Mouse (Mus musculus) intestine, embryonic 14.5 days (tissue): ENCODE measurements around the gene Neurod2. TPM values are rescaled to one million over a fixed set of nuclear protein-coding genes. Genes with fewer than 3 reads are reported as not detected.

Experiments used
- ATAC-seq: fragments of 200-750 bp; cut with Nextera tagmentation; replicated peaks from 2 replicates; pipeline ENCODE4 v1.8.0; 2017; ENCODE audit warnings: low read depth, moderate number of reproducible peaks, moderate TSS enrichment, moderate library complexity; ENCODE audit not compliant: low FRiP score, low TSS enrichment
- DNase-seq: peaks from one replicate; pipeline ENCODE4 v3.0.0-alpha.2; 2018; ENCODE audit warnings: low spot score
- H3K27ac ChIP-seq: fragments of 300-500 bp; sonication (generic); 2 replicates; pipeline ENCODE4 v1.5.1; 2014; ENCODE audit warnings: low read depth, mild to moderate bottlenecking, control low read depth
- H3K27me3 ChIP-seq: fragments of 300-500 bp; sonication (generic); replicated peaks from 2 replicates; pipeline ENCODE4 v1.6.1; 2014; ENCODE audit warnings: low read length, control low read depth; ENCODE audit not compliant: control insufficient read depth, insufficient read depth
- H3K36me3 ChIP-seq: fragments of 300-500 bp; sonication (generic); 2 replicates; pipeline ENCODE4 v1.6.1; 2014; ENCODE audit warnings: low read length, control low read depth; ENCODE audit not compliant: control insufficient read depth, insufficient read depth
- H3K4me1 ChIP-seq: fragments of 300-500 bp; sonication (generic); replicated peaks from 2 replicates; pipeline ENCODE4 v1.6.1; 2014; ENCODE audit warnings: low read length, control low read depth, mixed read lengths; ENCODE audit not compliant: control insufficient read depth, insufficient read depth
- H3K4me2 ChIP-seq: fragments of 300-500 bp; sonication (generic); 2 replicates; pipeline ENCODE4 v1.6.1; 2014; ENCODE audit warnings: low read length
- H3K4me3 ChIP-seq: fragments of 300-500 bp; sonication (generic); 2 replicates; pipeline ENCODE4 v1.5.1; 2014; ENCODE audit warnings: low read depth, low read length, control low read depth, mixed read lengths
- H3K9ac ChIP-seq: fragments of 300-500 bp; sonication (generic); 2 replicates; pipeline ENCODE4 v1.6.1; 2014; ENCODE audit warnings: mild to moderate bottlenecking, low read length
- H3K9me3 ChIP-seq: fragments of 300-500 bp; sonication (generic); 2 replicates; pipeline ENCODE4 v1.6.1; 2016; ENCODE audit warnings: low read length, control low read depth; ENCODE audit not compliant: control insufficient read depth
- WGBS: fragments of 180-500 bp; shearing (Covaris S2); extraction: QIAGEN DNeasy Blood & Tissue Kit; methylation state at CpG from one replicate; pipeline ENCODE4 v1.1.7; 2014; 5-methylcytosine and 5-hydroxymethylcytosine counted together
- polyA plus RNA-seq: library from polyadenylated mRNA; unstranded; fragments of >200 nt; fragmentation: Nextera tagmentation; extraction: Ambion mirVana; gene quantifications from 2 replicates; pipeline ENCODE4 v1.2.1, GENCODE M21; 2014

The Neurod2 gene
- polyA plus RNA-seq, 1 experiment from 2014 or later = 0.07 TPM

- WGBS = 1% methylated on average over 55 of the region's 55 CpGs
- DNase-seq (peak; percentile 75), ATAC-seq (peak; percentile 66)
- Histone ChIP-seq H3K9ac (peak within 1 kb of the TSS; percentile 38), H3K27ac (no peak within 1 kb of the TSS), H3K4me1 (peaks cover 7% of the 10 kb centered on the region; the same call in 1 of the 2 replicates), H3K27me3 (peaks cover 76% of the 10 kb centered on the region), H3K4me2 (peak within 1 kb of the TSS; percentile 89), H3K9me3 (no peaks in the 10 kb centered on the region), H3K4me3 (peak within 1 kb of the TSS; percentile 48), H3K36me3 (no peaks in the 10 kb centered on the region)
These were observed 18.9 kb upstream of the Neurod2 start, which contains the start of gene Ppp1r1b for GRCm38 (mm10) chr11:98348083-98348961. Ppp1r1b (plus strand) TSS chr11:98348404.

- no peaks in the 10 kb centered on the region for H3K9me3 ChIP-seq
- H3K4me1 ChIP-seq = peaks cover 7% of the 10 kb centered on the region; the same call in 1 of the 2 replicates
- no peak for DNase-seq
- H3K9ac ChIP-seq = no peak overlapping the region
- ATAC-seq = no peak
- no peak overlapping the region for H3K27ac ChIP-seq
- H3K27me3 ChIP-seq = peaks cover 70% of the 10 kb centered on the region
- WGBS = 11% methylated on average over 8 of the region's 12 CpGs
- no peaks in the 10 kb centered on the region for H3K36me3 ChIP-seq
- H3K4me3 ChIP-seq = no peak overlapping the region
- no peak overlapping the region for H3K4me2 ChIP-seq
These were observed 18.1 kb upstream of the Neurod2 start for GRCm38 (mm10) chr11:98347385-98348082.

GRCm38 (mm10) chr11:98346168-98346567, 16.7 kb upstream of the Neurod2 start:
- Histone ChIP-seq H3K27me3 (peaks cover 70% of the 10 kb centered on the region), H3K27ac (no peak overlapping the region), H3K4me3 (no peak overlapping the region), H3K9ac (no peak overlapping the region), H3K4me2 (no peak overlapping the region), H3K4me1 (peaks cover 13% of the 10 kb centered on the region), H3K36me3 (no peaks in the 10 kb centered on the region), H3K9me3 (no peaks in the 10 kb centered on the region)
- no peak for ATAC-seq
- 12% methylated on average over 9 of the region's 9 CpGs for WGBS
- no peak for DNase-seq

GRCm38 (mm10) chr11:98345253-98345652, 15.8 kb upstream of the Neurod2 start:
- H3K27me3 ChIP-seq = peaks cover 69% of the 10 kb centered on the region
- peak; percentile 95 for DNase-seq
- peak overlapping the region; percentile 28 for H3K4me2 ChIP-seq
- WGBS = under 1% methylated on average over 14 of the region's 14 CpGs
- no peaks in the 10 kb centered on the region for H3K9me3 ChIP-seq
- ATAC-seq = no peak
- H3K4me3 ChIP-seq = no peak overlapping the region
- H3K4me1 ChIP-seq = peaks cover 13% of the 10 kb centered on the region
- no peak overlapping the region for H3K9ac ChIP-seq
- no peaks in the 10 kb centered on the region for H3K36me3 ChIP-seq
- no peak overlapping the region for H3K27ac ChIP-seq

GRCm38 (mm10) chr11:98342000-98342945, 12.8 kb upstream of the Neurod2 start:
- DNase-seq = peak; percentile 100
- Histone ChIP-seq H3K4me2 (peak overlapping the region; percentile 55), H3K4me1 (peaks cover 16% of the 10 kb centered on the region), H3K4me3 (peak overlapping the region; percentile 29), H3K27me3 (peaks cover 69% of the 10 kb centered on the region), H3K9me3 (no peaks in the 10 kb centered on the region), H3K27ac (no peak overlapping the region), H3K9ac (no peak overlapping the region), H3K36me3 (no peaks in the 10 kb centered on the region)
- 0 out of 2 replicates have a peak, but pooled peaks have one; percentile 29 for ATAC-seq
- 2% methylated on average over 29 of the region's 29 CpGs for WGBS

- no peak overlapping the region for H3K27ac ChIP-seq
- no peak overlapping the region for H3K4me2 ChIP-seq
- H3K27me3 ChIP-seq = peaks cover 69% of the 10 kb centered on the region
- no peaks in the 10 kb centered on the region for H3K36me3 ChIP-seq
- ATAC-seq = no peak
- 51% methylated on average over 4 of the region's 4 CpGs for WGBS
- no peak overlapping the region for H3K9ac ChIP-seq
- no peaks in the 10 kb centered on the region for H3K9me3 ChIP-seq
- no peak for DNase-seq
- peaks cover 16% of the 10 kb centered on the region for H3K4me1 ChIP-seq
- H3K4me3 ChIP-seq = no peak overlapping the region
These were observed 11.7 kb upstream of the Neurod2 start for GRCm38 (mm10) chr11:98341174-98341573.

GRCm38 (mm10) chr11:98340597-98340996, 11.1 kb upstream of the Neurod2 start:
- ATAC-seq (no peak), DNase-seq (no peak)
- H3K27ac ChIP-seq = no peak overlapping the region
- H3K4me1 ChIP-seq = peaks cover 16% of the 10 kb centered on the region
- WGBS = 7% methylated on average over 4 of the region's 4 CpGs
- H3K9ac ChIP-seq = no peak overlapping the region
- no peak overlapping the region for H3K4me3 ChIP-seq
- no peak overlapping the region for H3K4me2 ChIP-seq
- no peaks in the 10 kb centered on the region for H3K36me3 ChIP-seq
- H3K27me3 ChIP-seq = peaks cover 71% of the 10 kb centered on the region
- H3K9me3 ChIP-seq = no peaks in the 10 kb centered on the region
